Mouse (Mus musculus): ENCODE measurements around the gene Fbxl8. TPM values are rescaled to one million over a fixed set of nuclear protein-coding genes. Genes with fewer than 3 reads are reported as not detected.

The Fbxl8 gene
- polyA plus RNA-seq, 1 experiment: 2.1 TPM

- peak in 1 of 2 experiments; percentile 30 for DNase-seq
- H3K4me3 ChIP-seq (replicated peaks; ENCODE audit: insufficient read depth, low read depth, low read length): peak overlapping the region; percentile 54
- H3K4me1 ChIP-seq (ENCODE audit: control insufficient read depth, insufficient read depth, low read length): 0 out of 2 replicates have a peak, but pooled peaks cover 3% of the 10 kb centered on the region
- TF ChIP-seq POLR2A (IDR thresholded peaks at IDR 0.05; ENCODE audit: borderline replicate concordance, insufficient read depth, low read length) (no peak), CTCF (IDR thresholded peaks at IDR 0.05; ENCODE audit: borderline replicate concordance, insufficient read depth, low read depth, low read length) (no peak)
- 8% methylated on average over 10 of the region's 10 CpGs for WGBS
- no peak overlapping the region for H3K27ac ChIP-seq (ENCODE audit: insufficient read depth, low read length)
- no peaks in the 10 kb centered on the region; the same call in 1 of the 2 replicates for H3K27me3 ChIP-seq (ENCODE audit: control insufficient read depth, insufficient read depth, low read length)
These were observed 4.6 kb downstream of the Fbxl8 start for GRCm38 (mm10) chr8:105269075-105269458.

GRCm38 (mm10) chr8:105269461-105269947 is 5.1 kb downstream of the Fbxl8 start, which contains the start of gene Hsf4:
Gene Hsf4 (plus strand): TSS chr8:105269801.
- no peaks in the 10 kb centered on the region; the same call in 1 of the 2 replicates for H3K27me3 ChIP-seq (ENCODE audit: control insufficient read depth, insufficient read depth, low read length)
- peak within 1 kb of the TSS; percentile 54 for H3K4me3 ChIP-seq (replicated peaks; ENCODE audit: insufficient read depth, low read depth, low read length)
- TF ChIP-seq CTCF (IDR thresholded peaks at IDR 0.05; ENCODE audit: borderline replicate concordance, insufficient read depth, low read depth, low read length): no peak
- TF ChIP-seq POLR2A (IDR thresholded peaks at IDR 0.05; ENCODE audit: borderline replicate concordance, insufficient read depth, low read length): no peak
- H3K4me1 ChIP-seq (ENCODE audit: control insufficient read depth, insufficient read depth, low read length): 0 out of 2 replicates have a peak, but pooled peaks cover 3% of the 10 kb centered on the region
- WGBS: 3% methylated on average over 42 of the region's 42 CpGs
- peak in 1 of 2 experiments; percentile 51 for DNase-seq
- H3K27ac ChIP-seq (ENCODE audit: insufficient read depth, low read length): no peak within 1 kb of the TSS

GRCm38 (mm10) chr8:105270101-105270915 is 5.9 kb downstream of the Fbxl8 start:
- Histone ChIP-seq H3K27ac (ENCODE audit: insufficient read depth, low read length) (no peak overlapping the region), H3K4me3 (replicated peaks; ENCODE audit: insufficient read depth, low read depth, low read length) (no peak overlapping the region), H3K4me1 (ENCODE audit: control insufficient read depth, insufficient read depth, low read length) (0 out of 2 replicates have a peak, but pooled peaks cover 3% of the 10 kb centered on the region), H3K27me3 (ENCODE audit: control insufficient read depth, insufficient read depth, low read length) (no peaks in the 10 kb centered on the region; the same call in 1 of the 2 replicates)
- no peak for DNase-seq
- TF ChIP-seq POLR2A (IDR thresholded peaks at IDR 0.05; ENCODE audit: borderline replicate concordance, insufficient read depth, low read length) (no peak), CTCF (IDR thresholded peaks at IDR 0.05; ENCODE audit: borderline replicate concordance, insufficient read depth, low read depth, low read length) (no peak)
- 24% methylated on average over 39 of the region's 39 CpGs for WGBS

GRCm38 (mm10) chr8:105270916-105271186 is 6.4 kb downstream of the Fbxl8 start:
- Histone ChIP-seq H3K27me3 (ENCODE audit: control insufficient read depth, insufficient read depth, low read length) (no peaks in the 10 kb centered on the region; the same call in 1 of the 2 replicates), H3K27ac (ENCODE audit: insufficient read depth, low read length) (no peak overlapping the region), H3K4me1 (ENCODE audit: control insufficient read depth, insufficient read depth, low read length) (peaks cover 3% of the 10 kb centered on the region; the same call in 1 of the 2 replicates), H3K4me3 (replicated peaks; ENCODE audit: insufficient read depth, low read depth, low read length) (no peak overlapping the region)
- TF ChIP-seq CTCF (IDR thresholded peaks at IDR 0.05; ENCODE audit: borderline replicate concordance, insufficient read depth, low read depth, low read length): no peak
- WGBS: 22% methylated on average over 11 of the region's 11 CpGs
- no peak for DNase-seq

- H3K4me1 ChIP-seq (ENCODE audit: control insufficient read depth, insufficient read depth, low read length): peaks cover 3% of the 10 kb centered on the region
- TF ChIP-seq POLR2A (IDR thresholded peaks at IDR 0.05; ENCODE audit: borderline replicate concordance, insufficient read depth, low read length): no peak
- TF ChIP-seq CTCF (IDR thresholded peaks at IDR 0.05; ENCODE audit: borderline replicate concordance, insufficient read depth, low read depth, low read length): no peak
- H3K27ac ChIP-seq (ENCODE audit: insufficient read depth, low read length): no peak overlapping the region
- no peaks in the 10 kb centered on the region; the same call in 1 of the 2 replicates for H3K27me3 ChIP-seq (ENCODE audit: control insufficient read depth, insufficient read depth, low read length)
- no peak overlapping the region for H3K4me3 ChIP-seq (replicated peaks; ENCODE audit: insufficient read depth, low read depth, low read length)
- no peak for DNase-seq
- 15% methylated on average over 11 of the region's 11 CpGs for WGBS
These were observed 10.9 kb downstream of the Fbxl8 start for GRCm38 (mm10) chr8:105275387-105275786.

- 9% methylated on average over 10 of the region's 10 CpGs for WGBS
- H3K27ac ChIP-seq (ENCODE audit: insufficient read depth, low read length): no peak within 1 kb of the TSS
- no peak for TF ChIP-seq CTCF (IDR thresholded peaks at IDR 0.05; ENCODE audit: borderline replicate concordance, insufficient read depth, low read depth, low read length)
These were observed 11.4 kb downstream of the Fbxl8 start, which contains the start of gene Nol3 for GRCm38 (mm10) chr8:105275840-105276239. Gene Nol3 (plus strand): TSS chr8:105276140.

GRCm38 (mm10) chr8:105276292-105277120 is 12.1 kb downstream of the Fbxl8 start:
- no peak for DNase-seq
- Histone ChIP-seq H3K4me1 (ENCODE audit: control insufficient read depth, insufficient read depth, low read length) (peaks cover 3% of the 10 kb centered on the region), H3K27me3 (ENCODE audit: control insufficient read depth, insufficient read depth, low read length) (no peaks in the 10 kb centered on the region; the same call in 1 of the 2 replicates), H3K4me3 (replicated peaks; ENCODE audit: insufficient read depth, low read depth, low read length) (peak overlapping the region; percentile 24), H3K27ac (ENCODE audit: insufficient read depth, low read length) (no peak overlapping the region)
- TF ChIP-seq POLR2A (IDR thresholded peaks at IDR 0.05; ENCODE audit: borderline replicate concordance, insufficient read depth, low read length) (no peak), CTCF (IDR thresholded peaks at IDR 0.05; ENCODE audit: borderline replicate concordance, insufficient read depth, low read depth, low read length) (no peak)
- 14% methylated on average over 30 of the region's 30 CpGs for WGBS

More at GRCm38 (mm10) chr8:105275840-105276239, 11.4 kb downstream of the Fbxl8 start, which contains the start of gene Nol3:
- DNase-seq: no peak
- H3K4me1 ChIP-seq (ENCODE audit: control insufficient read depth, insufficient read depth, low read length): peaks cover 3% of the 10 kb centered on the region
- H3K4me3 ChIP-seq (replicated peaks; ENCODE audit: insufficient read depth, low read depth, low read length): peak within 1 kb of the TSS; percentile 24
- H3K27me3 ChIP-seq (ENCODE audit: control insufficient read depth, insufficient read depth, low read length): no peaks in the 10 kb centered on the region; the same call in 1 of the 2 replicates
